Mouse (Mus musculus) embryonic stem cell, embryonic (primary cell): Measurements from ENCODE around the gene Nol4l.

Experiments
- CTCF ChIA-PET, 4 experiments: fragments of 300-600 bp in 2 of 4; fragments of 350-600 bp in 2 of 4; sonication (Branson Sonifier 250); formaldehyde crosslinking; loops; one replicate each; lab custom pipeline; 2022; ENCODE audit warnings: inconsistent platforms in 2 of 4; lab: Charles Lee
- POLR2A ChIA-PET, 4 experiments: fragments of 300-600 bp in 2 of 4; fragments of 350-600 bp in 2 of 4; sonication (Branson Sonifier 250); formaldehyde crosslinking; loops; one replicate each; lab custom pipeline; 2022; ENCODE audit warnings: antibody characterized with exemption in 4 of 4, inconsistent platforms in 1 of 4; lab: Charles Lee

Nol4l gene

GRCm38 (mm10) chr2:153526850-153527530, 2.8 kb downstream of the Nol4l start:
- ChIA-PET POLR2A (interaction anchor here (0.6 to 3.3 kb wide), 16 partner anchors 8 to 83 kb away, joined by 3 to 22 read pairs (median 4); no protein-coding TSS in a partner anchor), CTCF (interaction anchor here in 2 of 4 experiments (1.0 to 2.6 kb wide), 5 partner anchors 15 to 80 kb away, joined by 3 to 15 read pairs (median 6); no protein-coding TSS in a partner anchor)

GRCm38 (mm10) chr2:153525906-153526311, 3.9 kb downstream of the Nol4l start:
- ChIA-PET CTCF (interaction anchor here (0.6 to 2.6 kb wide), 13 partner anchors 9 to 81 kb away, joined by 3 to 15 read pairs (median 3); no protein-coding TSS in a partner anchor), POLR2A (interaction anchor here in 3 of 4 experiments (0.7 to 3.3 kb wide), 24 partner anchors 9 to 84 kb away, joined by 3 to 22 read pairs (median 4); no protein-coding TSS in a partner anchor)

- CTCF ChIA-PET, result interaction anchor here in 3 of 4 experiments (0.8 to 1.6 kb wide), 3 partner anchors 25 to 70 kb away, joined by 3 to 5 read pairs (median 4); no protein-coding TSS in a partner anchor
- POLR2A ChIA-PET, result interaction anchor here in 3 of 4 experiments (0.6 to 3.3 kb wide), 6 partner anchors 13 to 178 kb away, joined by 3 to 22 read pairs (median 5); no protein-coding TSS in a partner anchor
Observed at GRCm38 (mm10) chr2:153524727-153525126, 5.0 kb downstream of the Nol4l start.

GRCm38 (mm10) chr2:153523656-153524055, 6.1 kb downstream of the Nol4l start:
- ChIA-PET POLR2A (interaction anchor here in 1 of 4 experiments (0.8 kb wide), 1 partner anchor 12 kb away, joined by 3 read pairs; no protein-coding TSS in a partner anchor), CTCF (no interaction called here)

GRCm38 (mm10) chr2:153523143-153523542, 6.6 kb downstream of the Nol4l start:
- ChIA-PET POLR2A (interaction anchor here (0.6 to 3.9 kb wide), 9 partner anchors 11 to 904 kb away, joined by 3 to 39 read pairs (median 5); no protein-coding TSS in a partner anchor), CTCF (interaction anchor here in 1 of 4 experiments (1.0 to 3.3 kb wide), 2 partner anchors 11 to 24 kb away, joined by 5 to 20 read pairs; no protein-coding TSS in a partner anchor)

GRCm38 (mm10) chr2:153522270-153522669, 7.5 kb downstream of the Nol4l start:
- CTCF ChIA-PET, result interaction anchor here (0.5 to 3.3 kb wide), 10 partner anchors 10 to 588 kb away, joined by 3 to 20 read pairs (median 4); no protein-coding TSS in a partner anchor

GRCm38 (mm10) chr2:153520057-153520456, 9.7 kb downstream of the Nol4l start:
- POLR2A ChIA-PET, result interaction anchor here in 3 of 4 experiments (0.5 to 3.9 kb wide), 18 partner anchors 8 to 359 kb away, joined by 3 to 39 read pairs (median 4); partner anchors contain the start of gene Tm9sf4 (in 1 of the 3)
- CTCF ChIA-PET, result interaction anchor here (0.6 to 3.3 kb wide), 8 partner anchors 8 to 181 kb away, joined by 3 to 20 read pairs (median 6); no protein-coding TSS in a partner anchor

More at GRCm38 (mm10) chr2:153522270-153522669, 7.5 kb downstream of the Nol4l start:
- POLR2A ChIA-PET, result interaction anchor here (0.6 to 3.9 kb wide), 26 partner anchors 10 to 905 kb away, joined by 3 to 39 read pairs (median 4); no protein-coding TSS in a partner anchor

- POLR2A ChIA-PET, result interaction anchor here in 3 of 4 experiments (0.9 to 2.6 kb wide), 10 partner anchors 9 to 71 kb away, joined by 3 to 11 read pairs (median 4); no protein-coding TSS in a partner anchor
- CTCF ChIA-PET, result interaction anchor here in 3 of 4 experiments (0.6 to 2.3 kb wide), 10 partner anchors 9 to 87 kb away, joined by 3 to 10 read pairs (median 3); no protein-coding TSS in a partner anchor
Observed at GRCm38 (mm10) chr2:153516961-153517360, 12.8 kb downstream of the Nol4l start.

GRCm38 (mm10) chr2:153515582-153515981, 14.2 kb downstream of the Nol4l start:
- CTCF ChIA-PET, result interaction anchor here in 2 of 4 experiments (0.6 to 1.3 kb wide), 5 partner anchors 8 to 49 kb away, joined by 3 to 4 read pairs (median 3); no protein-coding TSS in a partner anchor
- POLR2A ChIA-PET, result interaction anchor here in 2 of 4 experiments (0.6 to 0.7 kb wide), 2 partner anchors 71 to 588 kb away, joined by 3 read pairs; no protein-coding TSS in a partner anchor

GRCm38 (mm10) chr2:153514497-153515380, 15.0 kb downstream of the Nol4l start:
- ChIA-PET CTCF (interaction anchor here in 1 of 4 experiments (0.6 to 1.1 kb wide), 2 partner anchors 16 to 49 kb away, joined by 3 read pairs; no protein-coding TSS in a partner anchor), POLR2A (interaction anchor here in 2 of 4 experiments (0.6 to 0.7 kb wide), 2 partner anchors 72 to 587 kb away, joined by 3 read pairs; no protein-coding TSS in a partner anchor)

GRCm38 (mm10) chr2:153513983-153514382, 15.8 kb downstream of the Nol4l start:
- CTCF ChIA-PET, result no interaction called here
- POLR2A ChIA-PET, result no interaction called here

- ChIA-PET CTCF (interaction anchor here (0.5 to 2.6 kb wide), 18 partner anchors 8 to 95 kb away, joined by 3 to 19 read pairs (median 4); no protein-coding TSS in a partner anchor), POLR2A (interaction anchor here in 3 of 4 experiments (0.7 to 2.6 kb wide), 22 partner anchors 8 to 836 kb away, joined by 3 to 39 read pairs (median 6); partner anchors contain the start of gene 4930404H24Rik (in 1 of the 3))
Observed at GRCm38 (mm10) chr2:153512416-153513323, 17.1 kb downstream of the Nol4l start.

- CTCF ChIA-PET, result interaction anchor here (0.6 to 2.6 kb wide), 22 partner anchors 9 to 560 kb away, joined by 3 to 19 read pairs (median 4); partner anchors contain the start of gene Dusp15 (in 1 of the 4)
- POLR2A ChIA-PET, result interaction anchor here in 3 of 4 experiments (0.6 to 2.6 kb wide), 36 partner anchors 10 to 567 kb away, joined by 3 to 39 read pairs (median 4); partner anchors contain the start of genes 4930404H24Rik (in 1 of the 3) and Hck (in 1 of the 3)
Observed at GRCm38 (mm10) chr2:153511562-153511961, 18.2 kb downstream of the Nol4l start.

GRCm38 (mm10) chr2:153510136-153510535, 19.6 kb downstream of the Nol4l start:
- CTCF ChIA-PET, result interaction anchor here in 2 of 4 experiments (0.6 to 1.3 kb wide), 3 partner anchors 54 to 444 kb away, joined by 3 to 6 read pairs (median 4); no protein-coding TSS in a partner anchor
- POLR2A ChIA-PET, result interaction anchor here in 3 of 4 experiments (0.6 to 1.9 kb wide), 8 partner anchors 8 to 83 kb away, joined by 3 to 6 read pairs (median 4); no protein-coding TSS in a partner anchor

GRCm38 (mm10) chr2:153509211-153510029, 20.4 kb downstream of the Nol4l start:
- ChIA-PET POLR2A (interaction anchor here in 3 of 4 experiments (0.6 to 1.9 kb wide), 15 partner anchors 9 to 121 kb away, joined by 3 to 6 read pairs (median 3); no protein-coding TSS in a partner anchor), CTCF (interaction anchor here (0.6 to 1.4 kb wide), 8 partner anchors 9 to 444 kb away, joined by 3 to 12 read pairs (median 4); no protein-coding TSS in a partner anchor)
